Mouse (Mus musculus) small intestine, adult 2 months (tissue): ENCODE data around the gene Gchfr. TPM values are rescaled to one million over a fixed set of nuclear protein-coding genes. Genes with fewer than 3 reads are reported as not detected.

Source experiments
- H3K27ac ChIP-seq: fragments of 200-500 bp; 2 replicates; pipeline ENCODE4 v1.5.1; 2012; ENCODE audit warnings: low read depth, low read length, control low read depth, inconsistent platforms; ENCODE audit not compliant: insufficient read depth
- H3K27me3 ChIP-seq: fragments of 200-500 bp; 2 replicates; pipeline ENCODE4 v1.6.1; 2012; ENCODE audit warnings: mild to moderate bottlenecking, moderate library complexity, low read length, inconsistent platforms; ENCODE audit not compliant: control insufficient read depth, insufficient read depth
- H3K36me3 ChIP-seq: fragments of 200-500 bp; 2 replicates; pipeline ENCODE4 v1.6.1; 2012; ENCODE audit warnings: mild to moderate bottlenecking, low read length, control low read depth, inconsistent platforms; ENCODE audit not compliant: control insufficient read depth, insufficient read depth
- H3K4me1 ChIP-seq: fragments of 200-500 bp; 2 replicates; pipeline ENCODE4 v1.6.1; 2012; ENCODE audit warnings: low read length, inconsistent platforms, mixed read lengths; ENCODE audit not compliant: control insufficient read depth, insufficient read depth, insufficient read length
- H3K4me3 ChIP-seq: fragments of 200-500 bp; 2 replicates; pipeline ENCODE4 v1.5.1; 2012; ENCODE audit warnings: low read depth, mild to moderate bottlenecking, control low read depth, inconsistent platforms, low read length, moderate library complexity
- CTCF ChIP-seq: fragments of 200-500 bp; IDR thresholded peaks from 2 replicates; pipeline ENCODE4 v1.5.1; 2012; ENCODE audit warnings: low read depth, mild to moderate bottlenecking, control low read depth, inconsistent platforms, low read length, moderate library complexity, mixed read lengths; ENCODE audit not compliant: insufficient replicate concordance, insufficient read length; ENCODE audit errors: extremely low read depth
- POLR2A ChIP-seq: fragments of 200-500 bp; IDR thresholded peaks from 2 replicates; pipeline ENCODE4 v1.6.1; 2012; ENCODE audit warnings: low read depth, mild to moderate bottlenecking, control low read depth, inconsistent platforms, low read length, moderate library complexity
- WGBS: fragments of 180-500 bp; shearing (Covaris S2); methylation state at CpG from one replicate; pipeline ENCODE4 v1.1.7; 2018; 5-methylcytosine and 5-hydroxymethylcytosine counted together
- polyA plus RNA-seq: library from polyadenylated mRNA; depleted of rRNA; stranded (reverse); fragments of >200 nt; gene quantifications from 2 replicates; pipeline ENCODE4 v1.2.3, GENCODE M21; 2012

The Gchfr gene
- polyA plus RNA-seq, 1 experiment: 107 TPM

- Histone ChIP-seq H3K36me3 (peaks cover 39% of the 10 kb centered on the region), H3K4me3 (no peak overlapping the region), H3K27me3 (no peaks in the 10 kb centered on the region), H3K4me1 (peaks cover 9% of the 10 kb centered on the region), H3K27ac (peak overlapping the region; percentile 91)
- 19% methylated on average over 2 of the region's 2 CpGs for WGBS
- TF ChIP-seq POLR2A (no peak), CTCF (no peak)
Measured at GRCm38 (mm10) chr2:119154683-119155082, 12.9 kb upstream of the Gchfr start.

GRCm38 (mm10) chr2:119155388-119155787 is 12.2 kb upstream of the Gchfr start:
- Histone ChIP-seq H3K4me1 (peaks cover 9% of the 10 kb centered on the region), H3K27ac (peak overlapping the region; percentile 91), H3K27me3 (no peaks in the 10 kb centered on the region), H3K4me3 (peak overlapping the region; percentile 44), H3K36me3 (peaks cover 33% of the 10 kb centered on the region)
- WGBS: 37% methylated on average over 9 of the region's 9 CpGs
- TF ChIP-seq POLR2A (no peak), CTCF (no peak)

GRCm38 (mm10) chr2:119156081-119156680 is 11.4 kb upstream of the Gchfr start:
- H3K27ac ChIP-seq: peak overlapping the region; percentile 91
- no peaks in the 10 kb centered on the region for H3K27me3 ChIP-seq
- peaks cover 9% of the 10 kb centered on the region for H3K4me1 ChIP-seq
- TF ChIP-seq POLR2A (no peak), CTCF (no peak)
- peak overlapping the region; percentile 90 for H3K4me3 ChIP-seq
- 1% methylated on average over 34 of the region's 34 CpGs for WGBS
- H3K36me3 ChIP-seq: peaks cover 26% of the 10 kb centered on the region

DNA sequence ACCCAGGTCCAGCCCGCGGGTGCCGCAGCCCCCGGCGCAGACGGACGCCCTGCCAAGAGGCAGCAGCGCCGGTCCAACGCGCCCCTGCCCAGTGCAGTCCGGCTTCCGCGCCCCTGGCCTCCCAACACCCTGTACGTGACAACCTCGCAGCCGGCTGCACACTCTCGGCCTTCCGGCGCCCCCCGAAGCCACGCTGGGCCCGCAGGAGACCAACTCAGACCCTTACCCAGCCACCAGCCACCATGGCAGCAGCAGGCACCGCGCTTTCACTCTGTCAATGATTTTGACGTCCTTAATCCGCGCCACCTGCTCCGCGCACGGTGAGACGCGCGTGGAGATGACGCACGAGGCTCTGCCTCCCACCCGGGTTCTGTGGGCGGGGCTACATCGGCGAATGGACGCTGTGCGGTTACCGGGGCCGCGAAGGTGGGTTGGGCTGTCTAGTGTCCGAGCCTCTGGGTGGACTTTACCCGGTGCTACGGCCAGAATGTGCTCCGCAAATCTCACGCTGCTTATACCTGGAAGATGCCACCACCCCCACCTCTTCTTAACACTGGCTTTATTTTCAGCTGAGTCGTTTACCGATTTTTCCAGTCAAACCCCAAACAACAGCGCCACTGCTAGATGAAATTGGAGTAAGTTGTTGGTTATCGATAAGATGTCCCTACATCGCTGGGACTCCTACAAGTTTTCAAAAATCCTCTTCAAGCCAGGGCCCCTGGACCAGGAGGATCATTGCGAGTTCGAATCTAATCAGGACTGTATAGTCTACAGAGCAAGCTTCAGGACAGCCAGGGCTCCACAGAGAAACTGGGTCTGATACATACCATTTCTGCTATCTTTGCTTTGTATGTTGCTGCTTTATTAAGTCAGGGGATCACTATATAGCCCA is 10.6 kb upstream of the Gchfr start, which contains the start of gene Rmdn3:
TSS of gene Rmdn3 (minus strand) at position 354 of the 892 bp plus-strand sequence.
- TF ChIP-seq POLR2A (peak; percentile 43), CTCF (no peak)
- Histone ChIP-seq H3K36me3 (peaks cover 20% of the 10 kb centered on the region), H3K27ac (peak within 1 kb of the TSS; percentile 91), H3K4me1 (peaks cover 9% of the 10 kb centered on the region), H3K27me3 (no peaks in the 10 kb centered on the region), H3K4me3 (peak within 1 kb of the TSS; percentile 90)
- under 1% methylated on average over 57 of the region's 57 CpGs for WGBS

- peaks cover 14% of the 10 kb centered on the region for H3K36me3 ChIP-seq
- peaks cover 11% of the 10 kb centered on the region for H3K4me1 ChIP-seq
- TF ChIP-seq CTCF (no peak), POLR2A (no peak)
- no peak overlapping the region for H3K4me3 ChIP-seq
- no peak overlapping the region for H3K27ac ChIP-seq
- H3K27me3 ChIP-seq: no peaks in the 10 kb centered on the region
Measured at GRCm38 (mm10) chr2:119157836-119158235, 9.7 kb upstream of the Gchfr start.

DNA sequence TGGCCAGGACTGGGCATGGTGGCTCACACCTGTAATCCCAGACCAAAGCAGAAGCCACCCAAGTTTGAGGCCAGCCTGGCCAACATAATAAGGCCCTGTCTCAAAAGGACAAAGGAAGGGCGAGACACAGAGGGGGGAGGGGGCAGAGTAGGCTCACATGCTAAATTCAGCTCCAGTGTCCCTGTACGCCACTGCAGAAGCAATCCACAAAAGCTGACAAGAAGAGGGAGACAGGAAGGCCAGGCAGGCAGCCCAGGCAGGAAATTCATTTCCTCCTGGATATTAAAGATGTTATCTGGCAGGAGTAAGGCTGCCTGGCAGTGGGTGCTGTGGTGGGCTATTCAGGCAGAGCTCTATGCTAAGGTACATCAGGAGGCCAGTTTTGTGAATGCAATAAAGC is 6.3 kb upstream of the Gchfr start:
- no peak for TF ChIP-seq CTCF
- TF ChIP-seq POLR2A: no peak
- Histone ChIP-seq H3K4me1 (peaks cover 4% of the 10 kb centered on the region; the same call in 1 of the 2 replicates), H3K4me3 (no peak overlapping the region), H3K27ac (no peak overlapping the region), H3K36me3 (no peaks in the 10 kb centered on the region), H3K27me3 (no peaks in the 10 kb centered on the region)
- 59% methylated on average over 2 of the region's 2 CpGs for WGBS

- Histone ChIP-seq H3K4me3 (no peak overlapping the region), H3K27me3 (no peaks in the 10 kb centered on the region), H3K27ac (peak overlapping the region; percentile 84), H3K36me3 (no peaks in the 10 kb centered on the region), H3K4me1 (peaks cover 14% of the 10 kb centered on the region)
- WGBS: 30% methylated on average over 3 of the region's 3 CpGs
- TF ChIP-seq POLR2A (no peak), CTCF (no peak)
Measured at GRCm38 (mm10) chr2:119163135-119163534, 4.4 kb upstream of the Gchfr start.
